Mouse (Mus musculus) left cerebral cortex, postnatal 14 days (tissue): ENCODE measurements around the gene Ikzf3. TPM values are rescaled to one million over a fixed set of nuclear protein-coding genes. Genes with fewer than 3 reads are reported as not detected.
A peak's percentile ranks its signal among the peaks of the same experiment; 100 is the strongest.

Source experiments
- DNase-seq, 2 experiments: peaks; one replicate each; pipeline ENCODE4 v3.0.0; 2021 to 2022; ENCODE audit warnings: low spot score in 2 of 2, mixed read lengths in 1 of 2
- intact Hi-C: fragments of 180-260 bp; cut with DNase I; formaldehyde crosslinking; loops from one replicate; pipeline ENCODE4 v1.15.1; 2025
- long read RNA-seq, 2 experiments: library from polyadenylated mRNA; stranded (forward); transcript quantifications; one replicate each; pipeline ENCODE4 v2.0.0; 2021
- total RNA-seq, 2 experiments: library from RNA; stranded (reverse); gene quantifications; 2 replicates each; pipeline ENCODE4 v1.2.3; 2021

Ikzf3 gene
- under 1 TPM; 0.21 to 0.62 TPM for total RNA-seq
- long read RNA-seq, experiment 1, result 0 reads
- long read RNA-seq, experiment 2, result 0 reads

GRCm38 (mm10) chr11:98545711-98546231, at the start of gene Ikzf3:
TSS of gene Ikzf3 (minus strand) at chr11:98546031.
- peak in 1 of 2 experiments; percentile 17 for DNase-seq
- intact Hi-C loops, result no loop called here

- DNase-seq, result no peak
- intact Hi-C loops, result no loop called here
Observed at GRCm38 (mm10) chr11:98595473-98595872, 49.6 kb upstream of the Ikzf3 start.

- no peak for DNase-seq
- intact Hi-C loops, result no loop called here
Observed at GRCm38 (mm10) chr11:98595021-98595420, 49.2 kb upstream of the Ikzf3 start.

GRCm38 (mm10) chr11:98590548-98591445, 45.0 kb upstream of the Ikzf3 start:
- intact Hi-C loops, result no loop called here
- no peak for DNase-seq

- intact Hi-C loops, result no loop called here
- DNase-seq, result no peak
Observed at GRCm38 (mm10) chr11:98589306-98589705, 43.5 kb upstream of the Ikzf3 start.

- intact Hi-C loops, result no loop called here
- no peak for DNase-seq
Observed at GRCm38 (mm10) chr11:98588833-98589281, 43.0 kb upstream of the Ikzf3 start.

GRCm38 (mm10) chr11:98587684-98588546, 42.1 kb upstream of the Ikzf3 start:
- intact Hi-C loops, result no loop called here
- peak; percentile 34 to 69 for DNase-seq

- peak; percentile 97 to 98 for DNase-seq
- intact Hi-C loops, result no loop called here
Observed at GRCm38 (mm10) chr11:98586892-98587563, 41.2 kb upstream of the Ikzf3 start, which contains the start of gene Ormdl3. TSS of gene Ormdl3 (minus strand) at chr11:98587368.

- DNase-seq, result peak; percentile 21 to 24
- intact Hi-C loops, result no loop called here
Observed at GRCm38 (mm10) chr11:98586087-98586891, 40.5 kb upstream of the Ikzf3 start.

GRCm38 (mm10) chr11:98584629-98585177, 38.9 kb upstream of the Ikzf3 start:
- no peak for DNase-seq
- intact Hi-C loops, result no loop called here

GRCm38 (mm10) chr11:98584146-98584545, 38.3 kb upstream of the Ikzf3 start:
- no peak for DNase-seq
- intact Hi-C loops, result no loop called here

GRCm38 (mm10) chr11:98583571-98583970, 37.7 kb upstream of the Ikzf3 start:
- intact Hi-C loops, result no loop called here
- no peak for DNase-seq

GRCm38 (mm10) chr11:98583265-98583552, 37.4 kb upstream of the Ikzf3 start:
- intact Hi-C loops, result no loop called here
- DNase-seq, result no peak

GRCm38 (mm10) chr11:98582551-98583264, 36.9 kb upstream of the Ikzf3 start:
- DNase-seq, result no peak
- intact Hi-C loops, result no loop called here

- intact Hi-C loops, result no loop called here
- DNase-seq, result no peak
Observed at GRCm38 (mm10) chr11:98582030-98582388, 36.2 kb upstream of the Ikzf3 start.

- DNase-seq, result no peak
- intact Hi-C loops, result no loop called here
Observed at GRCm38 (mm10) chr11:98581286-98582029, 35.6 kb upstream of the Ikzf3 start.
